Mouse (Mus musculus): ENCODE results near the gene Slc25a35.
A peak's percentile ranks its signal among the peaks of the same experiment; 100 is the strongest.
"Not testable (repeated sequence)": the region's sequence is repeated elsewhere in the genome, so short reads cannot be mapped to it uniquely, and the experiment has no call there.

Gene Slc25a35

DNA sequence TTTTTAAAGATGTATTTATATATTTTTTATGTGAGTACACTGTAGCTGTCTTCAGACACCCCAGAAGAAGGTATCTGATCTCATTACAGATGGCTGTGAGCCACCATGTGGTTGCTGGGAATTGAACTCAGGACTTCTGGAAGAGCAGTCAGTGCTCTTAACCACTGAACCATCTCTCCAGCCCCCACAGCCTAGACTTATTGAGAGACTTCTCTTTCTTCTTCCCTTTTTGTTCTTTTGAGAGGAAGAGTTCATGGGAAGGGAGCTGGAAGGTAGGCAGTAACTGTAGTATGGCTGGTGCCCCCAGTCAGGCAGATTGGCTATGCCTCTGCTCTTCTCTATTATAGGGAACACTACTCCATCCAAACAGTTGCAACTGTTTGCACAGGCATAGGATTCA is 38.6 kb downstream of the Slc25a35 start:
- not testable (repeated sequence) for DNase-seq (ENCODE audit: low spot score in 2 of 2)

GRCm38 (mm10) chr11:69008182-69009121 is 40.5 kb downstream of the Slc25a35 start, which contains the start of gene Pfas:
Gene Pfas, minus strand, starts transcription at chr11:69008460.
- peak; percentile 93 to 98 for DNase-seq (ENCODE audit: low spot score in 2 of 2)

GRCm38 (mm10) chr11:69009508-69009907 is 41.6 kb downstream of the Slc25a35 start:
- no peak for DNase-seq (ENCODE audit: low spot score in 2 of 2)

GRCm38 (mm10) chr11:69010400-69011323 is 42.7 kb downstream of the Slc25a35 start:
- no peak for DNase-seq (ENCODE audit: low spot score in 2 of 2)

DNA sequence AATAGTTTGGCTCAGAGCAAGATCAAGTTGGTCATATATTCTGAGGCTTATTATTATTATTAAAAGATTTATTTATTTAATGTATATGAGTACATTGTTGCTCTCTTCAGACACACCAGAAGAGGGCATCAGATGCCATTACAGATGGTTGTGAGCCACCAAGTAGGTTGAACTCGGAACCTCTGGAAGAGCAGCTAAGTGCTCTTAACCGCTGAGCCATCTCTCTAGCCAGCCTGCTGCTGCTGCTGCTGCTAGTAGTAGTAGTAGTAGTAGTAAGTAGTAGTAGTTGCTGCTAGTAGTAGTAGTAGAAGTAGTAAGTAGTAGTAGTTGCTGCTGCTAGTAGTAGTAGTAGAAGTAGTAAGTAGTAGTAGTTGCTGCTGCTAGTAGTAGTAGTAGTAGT is 43.5 kb downstream of the Slc25a35 start:
- not testable (repeated sequence) for DNase-seq (ENCODE audit: low spot score in 2 of 2)

DNA sequence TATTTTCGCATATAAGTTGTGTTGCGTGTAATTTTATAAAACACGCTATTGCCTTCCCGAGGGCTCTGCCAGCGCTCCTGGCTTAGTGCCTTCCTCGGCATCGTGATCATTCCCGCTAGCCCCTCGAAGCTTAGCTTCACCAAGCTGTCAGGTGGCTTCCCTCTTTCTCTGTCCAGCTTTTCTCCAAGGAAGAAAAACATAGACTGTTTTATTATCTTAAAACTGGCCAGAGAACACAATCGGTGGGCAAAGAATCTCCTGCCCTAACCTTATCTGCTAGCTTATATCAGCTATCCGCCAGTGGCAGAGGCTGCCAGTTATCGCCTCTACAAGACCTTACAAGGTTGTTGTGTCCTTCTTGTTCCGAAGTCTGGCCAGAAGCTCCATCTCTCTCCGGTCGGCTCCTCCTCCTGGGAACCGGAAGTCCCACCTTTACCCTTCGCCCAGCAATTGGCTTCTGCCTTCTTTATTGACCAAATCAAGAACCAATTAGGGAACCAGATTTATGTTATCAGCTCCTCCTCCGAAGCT is 44.2 kb downstream of the Slc25a35 start:
- peak; percentile 57 to 78 for DNase-seq (ENCODE audit: low spot score in 2 of 2)

- DNase-seq (ENCODE audit: low spot score in 2 of 2), result peak; percentile 61 to 82
These were observed 47.9 kb downstream of the Slc25a35 start, which contains the start of gene Ctc1 for GRCm38 (mm10) chr11:69015644-69016441. Gene Ctc1, plus strand, starts transcription at chr11:69015911.

- DNase-seq (ENCODE audit: low spot score in 2 of 2), result no peak
These were observed 48.8 kb downstream of the Slc25a35 start for GRCm38 (mm10) chr11:69016755-69017154.

GRCm38 (mm10) chr11:69020691-69021090 is 52.8 kb downstream of the Slc25a35 start:
- no peak for DNase-seq (ENCODE audit: low spot score in 2 of 2)

Measured in cerebellum, postnatal 4 days (tissue).